Mouse (Mus musculus) 3134 (cell line): ENCODE measurements at regions not wholly inside any gene's neighbourhood (a gene's known extent, or its start where the extent isn't known, plus 50 kb on each side); places are given as distances from the start of the nearest gene placed in this dataset.
A peak's percentile ranks its signal among the peaks of the same experiment; 100 is the strongest.
"Not testable (repeated sequence)": the region's sequence is repeated elsewhere in the genome, so short reads cannot be mapped to it uniquely, and the experiment has no call there.

Experiments used
- DNase-seq: peaks from one replicate; pipeline ENCODE4 v3.0.0-alpha.2; 2011; ENCODE audit warnings: low spot score; ENCODE audit not compliant: insufficient read length; ENCODE audit errors: extremely low read depth

DNA sequence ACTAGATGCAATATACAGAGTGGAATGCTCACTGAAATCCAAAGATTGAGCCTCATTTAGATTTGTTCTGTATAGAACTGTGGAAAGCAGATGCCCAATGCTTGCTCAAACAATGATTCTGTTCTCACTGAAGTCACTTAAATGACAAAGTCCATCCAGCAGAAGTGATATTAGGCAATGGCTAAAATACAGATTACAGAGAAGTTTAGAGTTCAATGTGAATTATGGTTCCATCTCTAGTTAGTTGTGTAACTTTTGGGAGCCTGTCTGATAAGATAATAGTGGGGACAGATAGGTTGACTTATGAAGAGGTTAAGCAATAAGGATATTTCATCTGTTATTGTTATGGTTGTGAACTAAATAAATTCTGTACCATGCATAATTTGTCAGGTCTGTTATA lies 165.5 kb downstream of the Slco6d1 start:
- DNase-seq = no peak

GRCm38 (mm10) chr1:98589216-98589959 lies 168.5 kb downstream of the Slco6d1 start:
- peak; percentile 63 for DNase-seq

DNA sequence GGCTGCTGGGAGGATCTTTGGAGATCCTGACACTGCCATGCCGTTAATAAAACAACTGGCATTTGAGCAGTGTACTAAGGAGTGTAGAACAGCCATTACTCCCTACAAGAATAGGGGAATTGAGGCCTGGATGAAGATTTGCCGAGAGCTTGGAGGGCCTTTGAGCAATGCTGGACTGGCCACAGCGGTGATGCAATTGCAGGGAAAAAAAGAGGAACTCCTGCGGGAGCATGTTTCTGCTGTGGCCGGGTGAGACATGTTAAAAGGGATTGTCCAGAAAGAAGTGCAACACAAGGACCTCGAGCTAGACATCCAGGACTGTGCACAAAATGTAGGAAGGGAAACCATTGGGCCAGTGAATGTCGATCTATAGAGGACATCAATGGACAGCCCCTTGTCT lies 170.1 kb downstream of the Slco6d1 start:
- not testable (repeated sequence) for DNase-seq
